ENCODE assay signal across 1 mouse cellular context in the genomic region with DNA sequence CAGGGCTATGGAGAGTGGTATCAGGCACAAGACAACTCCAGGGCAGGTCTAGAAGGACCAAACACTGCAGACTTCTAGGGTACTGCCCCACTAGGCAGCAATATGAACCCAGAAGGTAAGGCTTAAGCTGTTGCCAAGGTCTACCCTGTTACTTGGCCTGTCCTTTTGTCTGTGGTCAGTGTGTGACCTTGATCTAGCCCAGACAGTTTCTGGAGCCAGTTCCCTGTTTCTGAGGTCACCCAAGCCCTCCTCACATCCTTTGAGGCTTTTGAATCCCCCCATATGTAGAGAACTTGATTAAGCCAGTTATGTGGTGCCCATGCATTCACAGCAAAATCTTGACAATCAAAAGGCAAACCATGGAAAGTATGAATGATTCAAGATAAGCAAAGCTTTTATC.
TF ChIP-seq lines count a peak whose summit lies in the region.

No protein-coding gene starts in this region.

TF ChIP-seq in C2C12, 6 proteins besides CTCF, POLR2A, EP300 and RAD21:
- TF ChIP-seq MYOG (IDR thresholded peaks at IDR 0.05; ENCODE audit: control insufficient read depth, extremely low read depth, insufficient read length) (no peak), FOSL1 (IDR thresholded peaks at IDR 0.05; ENCODE audit: insufficient read depth, low read length, poor library complexity, severe bottlenecking) (no peak), CEBPB (IDR thresholded peaks at IDR 0.05; ENCODE audit: low read depth) (no peak), MYOD1 (IDR thresholded peaks at IDR 0.05; ENCODE audit: control insufficient read depth, insufficient read length, low read depth) (no peak)
